Mouse (Mus musculus) heart, postnatal 0 days (tissue): ENCODE measurements around the gene Gna11. TPM values are rescaled to one million over a fixed set of nuclear protein-coding genes. Genes with fewer than 3 reads are reported as not detected.
A peak's percentile ranks its signal among the peaks of the same experiment; 100 is the strongest.

ENCODE experiments used
- ATAC-seq: fragments of 200-750 bp; cut with Nextera tagmentation; 2 replicates; pipeline ENCODE4 v1.8.0; 2017; ENCODE audit warnings: low read depth, moderate number of reproducible peaks, moderate library complexity; ENCODE audit not compliant: insufficient read depth
- DNase-seq: peaks from one replicate; pipeline ENCODE4 v3.0.0-alpha.2; 2016; ENCODE audit warnings: low spot score
- H3K27ac ChIP-seq: fragments of 300-500 bp; sonication (generic); 2 replicates; pipeline ENCODE4 v1.5.1; 2014; ENCODE audit warnings: low read depth, mild to moderate bottlenecking
- H3K27me3 ChIP-seq: fragments of 300-500 bp; sonication (generic); 2 replicates; pipeline ENCODE4 v1.6.1; 2014; ENCODE audit warnings: low read length, mixed read lengths; ENCODE audit not compliant: control insufficient read depth, insufficient read depth
- H3K36me3 ChIP-seq: fragments of 300-500 bp; sonication (generic); replicated peaks from 2 replicates; pipeline ENCODE4 v1.6.1; 2014; ENCODE audit warnings: low read length, mixed read lengths; ENCODE audit not compliant: control insufficient read depth, insufficient read depth
- H3K4me1 ChIP-seq: fragments of 300-500 bp; sonication (generic); 2 replicates; pipeline ENCODE4 v1.6.1; 2014; ENCODE audit warnings: antibody characterized with exemption; ENCODE audit not compliant: control insufficient read depth, insufficient read depth
- H3K4me2 ChIP-seq: fragments of 300-500 bp; sonication (generic); 2 replicates; pipeline ENCODE4 v1.6.1; 2014; ENCODE audit warnings: low read depth, mild to moderate bottlenecking, low read length, moderate library complexity
- H3K4me3 ChIP-seq: fragments of 300-500 bp; sonication (generic); 2 replicates; pipeline ENCODE4 v1.5.1; 2014; ENCODE audit warnings: low read depth, low read length
- H3K9ac ChIP-seq: fragments of 300-500 bp; sonication (generic); replicated peaks from 2 replicates; pipeline ENCODE4 v1.6.1; 2014; ENCODE audit warnings: low read depth, low read length, mixed read lengths
- H3K9me3 ChIP-seq: fragments of 300-500 bp; sonication (generic); replicated peaks from 2 replicates; pipeline ENCODE4 v1.6.1; 2016; ENCODE audit warnings: low read length; ENCODE audit not compliant: control insufficient read depth
- CTCF ChIP-seq: IDR thresholded peaks from 2 replicates; pipeline ENCODE4 v1.5.1; 2016; ENCODE audit warnings: antibody characterized with exemption, control low read depth, low read depth
- EP300 ChIP-seq: IDR thresholded peaks from 2 replicates; pipeline ENCODE4 v1.6.1; 2016; ENCODE audit warnings: antibody characterized with exemption, low read depth
- WGBS: fragments of 180-500 bp; shearing (Covaris S2); extraction: QIAGEN DNeasy Blood & Tissue Kit; methylation state at CpG from one replicate; pipeline ENCODE4 v1.1.7; 2014; 5-methylcytosine and 5-hydroxymethylcytosine counted together
- polyA plus RNA-seq: library from polyadenylated mRNA; unstranded; fragments of >200 nt; fragmentation: Nextera tagmentation; extraction: Ambion mirVana; gene quantifications from 2 replicates; pipeline ENCODE4 v1.2.1, GENCODE M21; 2015
- total RNA-seq: library from RNA; depleted of rRNA; stranded (reverse); fragments of >200 nt; gene quantifications from 2 replicates; pipeline ENCODE4 v1.2.3, GENCODE M21; 2014; ENCODE audit warnings: low replicate concordance

Gene Gna11
- total and polyA plus RNA-seq, 2 experiments from 2014 or later: 52.4 to 68.2 TPM

GRCm38 (mm10) chr10:81496264-81496901 lies 48.6 kb downstream of the Gna11 start, which contains the start of gene Ncln:
Ncln (minus strand) TSS chr10:81496392.
- H3K4me1 ChIP-seq: peaks cover 13% of the 10 kb centered on the region
- H3K27ac ChIP-seq: peak within 1 kb of the TSS; percentile 70
- H3K9me3 ChIP-seq: no peaks in the 10 kb centered on the region
- peaks cover 16% of the 10 kb centered on the region for H3K36me3 ChIP-seq
- peak within 1 kb of the TSS; percentile 75 for H3K4me3 ChIP-seq
- peak; percentile 96 for ATAC-seq
- TF ChIP-seq CTCF: no peak
- no peak; the same call in 1 of the 2 replicates for TF ChIP-seq EP300
- under 1% methylated on average over 39 of the region's 45 CpGs for WGBS
- peak within 1 kb of the TSS; percentile 84 for H3K9ac ChIP-seq
- peak within 1 kb of the TSS; percentile 97 for H3K4me2 ChIP-seq
- H3K27me3 ChIP-seq: no peaks in the 10 kb centered on the region
- DNase-seq: peak; percentile 99

GRCm38 (mm10) chr10:81495616-81496263 lies 49.2 kb downstream of the Gna11 start:
- Histone ChIP-seq H3K4me2 (peak overlapping the region; percentile 97), H3K9me3 (no peaks in the 10 kb centered on the region), H3K9ac (peak overlapping the region; percentile 84), H3K4me1 (peaks cover 13% of the 10 kb centered on the region), H3K4me3 (peak overlapping the region; percentile 75), H3K36me3 (peaks cover 22% of the 10 kb centered on the region), H3K27ac (peak overlapping the region; percentile 66), H3K27me3 (no peaks in the 10 kb centered on the region)
- TF ChIP-seq EP300 (no peak), CTCF (no peak)
- DNase-seq: peak; percentile 20
- WGBS: 2% methylated on average over 41 of the region's 41 CpGs
- peak; percentile 16 for ATAC-seq

- DNase-seq: no peak
- no peak for ATAC-seq
- no peak overlapping the region for H3K27ac ChIP-seq
- no peaks in the 10 kb centered on the region for H3K9me3 ChIP-seq
- H3K9ac ChIP-seq: peak overlapping the region; percentile 84
- peaks cover 27% of the 10 kb centered on the region for H3K36me3 ChIP-seq
- 71% methylated on average over 6 of the region's 6 CpGs for WGBS
- no peak for TF ChIP-seq CTCF
- H3K4me1 ChIP-seq: peaks cover 13% of the 10 kb centered on the region
- peak overlapping the region; percentile 75 for H3K4me3 ChIP-seq
- H3K4me2 ChIP-seq: peak overlapping the region; percentile 97
- no peaks in the 10 kb centered on the region for H3K27me3 ChIP-seq
These were observed 49.8 kb downstream of the Gna11 start for GRCm38 (mm10) chr10:81495151-81495550.

DNA sequence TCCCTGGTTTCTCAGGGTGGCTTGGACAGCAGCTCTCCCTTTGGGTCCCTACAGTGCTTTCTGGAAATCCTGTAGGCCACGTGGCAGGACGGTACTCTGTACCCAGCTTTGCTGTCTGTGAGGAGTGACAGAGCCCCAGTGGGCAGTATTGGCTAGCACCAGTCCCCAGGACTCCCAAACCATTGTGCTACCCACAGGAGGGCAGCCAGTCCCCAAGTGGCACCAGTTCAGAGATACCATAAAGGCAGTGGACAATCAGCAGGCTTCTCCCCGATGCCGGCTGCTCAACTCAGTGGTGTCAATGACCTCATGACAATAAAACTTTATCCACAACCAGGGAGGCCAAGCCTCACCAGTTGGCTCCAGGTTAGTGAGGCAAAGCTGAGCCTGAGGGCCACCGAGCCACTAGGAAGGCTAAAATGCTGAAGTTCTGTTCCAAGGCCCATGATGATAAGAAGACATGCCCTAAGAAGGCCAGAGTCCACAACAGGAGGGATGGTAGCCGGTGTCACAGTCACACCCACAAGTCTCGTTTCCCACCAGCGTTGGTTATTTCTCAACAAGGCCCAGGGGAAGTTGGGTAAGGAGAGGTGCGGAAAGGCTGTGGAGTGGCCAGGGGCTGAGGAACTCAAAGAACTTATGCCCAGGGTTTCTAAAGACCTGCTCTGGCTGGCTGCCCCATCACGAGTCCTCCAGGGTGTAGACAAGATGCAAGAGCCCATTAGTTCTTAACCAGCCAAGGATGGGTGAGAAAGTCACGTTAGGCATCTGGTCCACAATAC lies 50.5 kb downstream of the Gna11 start:
- peaks cover 13% of the 10 kb centered on the region for H3K4me1 ChIP-seq
- no peak for ATAC-seq
- H3K9me3 ChIP-seq: no peaks in the 10 kb centered on the region
- no peak overlapping the region for H3K4me3 ChIP-seq
- H3K36me3 ChIP-seq: peaks cover 34% of the 10 kb centered on the region
- no peak overlapping the region for H3K27ac ChIP-seq
- no peak for DNase-seq
- H3K27me3 ChIP-seq: no peaks in the 10 kb centered on the region
- WGBS: 82% methylated on average over 11 of the region's 11 CpGs
- TF ChIP-seq CTCF: no peak
- TF ChIP-seq EP300: no peak
- no peak overlapping the region; the same call in 1 of the 2 replicates for H3K9ac ChIP-seq
- H3K4me2 ChIP-seq: peak overlapping the region; percentile 97; the same call in 1 of the 2 replicates

DNA sequence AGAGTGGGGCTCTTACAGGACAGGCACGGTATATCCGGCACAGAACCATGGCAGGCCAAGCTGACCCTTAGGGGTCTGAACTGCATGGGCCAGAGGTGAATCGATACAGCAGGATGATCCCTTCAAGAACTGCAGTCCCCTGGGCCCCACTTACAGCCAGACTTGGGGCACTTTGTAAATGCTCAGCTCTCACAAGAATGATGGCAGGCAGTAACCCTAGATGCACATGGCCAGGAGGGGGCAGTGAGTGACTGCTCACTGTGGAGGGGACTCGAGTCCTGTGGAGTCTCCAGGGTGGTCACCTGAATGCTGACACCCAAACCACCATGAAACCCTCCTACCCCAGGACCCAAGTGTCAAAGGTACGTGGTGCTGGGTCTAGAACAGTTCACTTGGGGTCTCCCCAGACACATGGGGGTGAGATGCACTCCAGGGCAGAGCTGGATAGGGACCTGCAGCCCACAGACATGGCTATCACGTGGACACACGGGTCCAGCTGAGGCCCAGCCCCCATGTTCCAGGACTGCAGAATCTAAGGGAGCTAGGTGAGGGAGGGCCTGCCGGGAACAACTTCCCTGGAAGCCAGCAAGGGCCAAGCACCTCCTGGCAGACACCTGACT lies 51.3 kb downstream of the Gna11 start:
- H3K27ac ChIP-seq: no peak overlapping the region
- H3K4me3 ChIP-seq: no peak overlapping the region
- H3K36me3 ChIP-seq: peaks cover 42% of the 10 kb centered on the region
- H3K9ac ChIP-seq: no peak overlapping the region
- no peaks in the 10 kb centered on the region for H3K9me3 ChIP-seq
- ATAC-seq: no peak
- H3K4me2 ChIP-seq: no peak overlapping the region
- H3K27me3 ChIP-seq: no peaks in the 10 kb centered on the region
- peaks cover 13% of the 10 kb centered on the region for H3K4me1 ChIP-seq
- no peak for DNase-seq
- WGBS: 76% methylated on average over 8 of the region's 8 CpGs
- TF ChIP-seq EP300 (no peak), CTCF (peak; percentile 26; the same call in 1 of the 2 replicates)
